In genomic region chr6:109542980-109543976, GRCm38 (mm10) we compare ENCODE assay signal across 14 mouse cellular contexts.
DNase-seq lines count a peak whose midpoint lies in the region; ATAC-seq lines count a peak whose summit lies in the region.
"Had no signal": no experiment of that assay in that cellular context is flagged by ENCODE, and none has a peak within 500 bp of the region (broad histone marks: within the 10 kb centered on the region; RNA-seq: fewer than 3 reads in every experiment).

No protein-coding gene starts in this region.

- no peak overlapping the region for H3K9ac ChIP-seq in forebrain, embryonic 11.5 days (ENCODE audit: low read length)
- H3K9ac ChIP-seq in forebrain, embryonic 14.5 days (ENCODE audit: low read length): no peak overlapping the region
- H3K9ac ChIP-seq: liver, embryonic 12.5 days had no signal

- H3K4me3 ChIP-seq in forebrain, embryonic 11.5 days (ENCODE audit: low read depth, low read length): no peak overlapping the region
- H3K4me3 ChIP-seq in forebrain, embryonic 10.5 days: no peak overlapping the region
- H3K4me3 ChIP-seq in forebrain, embryonic 14.5 days (ENCODE audit: low read depth, low read length): no peak overlapping the region
- H3K4me3 ChIP-seq: liver, embryonic 12.5 days had no signal

- DNase-seq in forebrain, embryonic 11.5 days (ENCODE audit: low spot score): no peak
- DNase-seq in forebrain, embryonic 10.5 days (ENCODE audit: extremely low spot score, low spot score): no peak
- DNase-seq in forebrain, embryonic 14.5 days (ENCODE audit: low spot score): peak; percentile 89
- DNase-seq in mesoderm, embryonic 11.5 days (ENCODE audit: low read depth, low spot score): peak; percentile 33
- peak; percentile 58 for DNase-seq in retina, embryonic 14.5 days (ENCODE audit: low spot score)
- no peak for DNase-seq in testis, postnatal 10 days (ENCODE audit: low spot score)
- no peak for DNase-seq in gastrocnemius, postnatal 10 days
- DNase-seq: cerebellum, adult 11-12 months; thymus, adult 18-20 months had no signal

- no peaks in the 10 kb centered on the region for H3K27me3 ChIP-seq in forebrain, embryonic 11.5 days (ENCODE audit: control insufficient read depth, insufficient read depth, low read length)
- no peaks in the 10 kb centered on the region for H3K27me3 ChIP-seq in forebrain, embryonic 10.5 days (ENCODE audit: poor library complexity, severe bottlenecking)
- no peaks in the 10 kb centered on the region for H3K27me3 ChIP-seq in forebrain, embryonic 14.5 days (replicated peaks; ENCODE audit: control insufficient read depth, insufficient read depth, low read length)
- H3K27me3 ChIP-seq: liver, embryonic 12.5 days had no signal

- peak; percentile 74 for ATAC-seq in forebrain, embryonic 11.5 days (replicated peaks; ENCODE audit: low FRiP score)
- ATAC-seq in forebrain, embryonic 14.5 days: peak; percentile 98
- no peak for ATAC-seq in megakaryocyte progenitor cell, adult 5-6 weeks (replicated peaks; ENCODE audit: poor library complexity)
- ATAC-seq: liver, embryonic 12.5 days had no signal

- WGBS in forebrain, embryonic 11.5 days: 69% methylated on average over 7 of the region's 7 CpGs
- WGBS in forebrain, embryonic 10.5 days: 76% methylated on average over 7 of the region's 7 CpGs
- WGBS in forebrain, embryonic 14.5 days: 37% methylated on average over 7 of the region's 7 CpGs

- H3K4me1 ChIP-seq in forebrain, embryonic 11.5 days (replicated peaks; ENCODE audit: control insufficient read depth, insufficient read depth, low read length): no peaks in the 10 kb centered on the region
- no peaks in the 10 kb centered on the region for H3K4me1 ChIP-seq in forebrain, embryonic 10.5 days
- no peaks in the 10 kb centered on the region; the same call in 1 of the 2 replicates for H3K4me1 ChIP-seq in forebrain, embryonic 14.5 days (ENCODE audit: control insufficient read depth, insufficient read depth, low read length)
- H3K4me1 ChIP-seq: liver, embryonic 12.5 days had no signal

- H3K4me2 ChIP-seq in forebrain, embryonic 11.5 days (ENCODE audit: low read depth, low read length, severe bottlenecking): no peak overlapping the region
- no peak overlapping the region for H3K4me2 ChIP-seq in forebrain, embryonic 14.5 days (ENCODE audit: low read length)
- H3K4me2 ChIP-seq: liver, embryonic 12.5 days had no signal

- H3K9me3 ChIP-seq in forebrain, embryonic 11.5 days (ENCODE audit: control insufficient read depth, low read length): no peaks in the 10 kb centered on the region
- H3K9me3 ChIP-seq in forebrain, embryonic 10.5 days: no peaks in the 10 kb centered on the region
- H3K9me3 ChIP-seq in forebrain, embryonic 14.5 days (replicated peaks; ENCODE audit: control insufficient read depth, low read length): no peaks in the 10 kb centered on the region

- no peak overlapping the region for H3K27ac ChIP-seq in forebrain, embryonic 11.5 days (ENCODE audit: low read depth, low read length)
- no peak overlapping the region for H3K27ac ChIP-seq in forebrain, embryonic 10.5 days
- H3K27ac ChIP-seq in forebrain, embryonic 14.5 days (ENCODE audit: low read depth, low read length): no peak overlapping the region
- H3K27ac ChIP-seq: kidney, postnatal 0 days; liver, embryonic 12.5 days; macrophage had no signal

- H3K36me3 ChIP-seq in forebrain, embryonic 11.5 days (ENCODE audit: control insufficient read depth, insufficient read depth, low read length): no peaks in the 10 kb centered on the region
- no peaks in the 10 kb centered on the region for H3K36me3 ChIP-seq in forebrain, embryonic 10.5 days (replicated peaks)
- no peaks in the 10 kb centered on the region for H3K36me3 ChIP-seq in forebrain, embryonic 14.5 days (ENCODE audit: control insufficient read depth, insufficient read depth, low read length)
- H3K36me3 ChIP-seq: G1E; liver, embryonic 12.5 days had no signal

Comparison
In these comparisons a context has a peak if more than half of its experiments do, and no peak if none do; other contexts are left out.
1. DNase-seq: peak in forebrain, embryonic 14.5 days (single experiment), mesoderm, embryonic 11.5 days (single experiment) and retina, embryonic 14.5 days (single experiment); none in forebrain, embryonic 11.5 days (single experiment), forebrain, embryonic 10.5 days (single experiment), testis, postnatal 10 days (single experiment) and gastrocnemius, postnatal 10 days (single experiment).